Mouse (Mus musculus) adrenal gland, adult 18-20 months (tissue): ENCODE data around the gene D10Wsu102e. TPM values are rescaled to one million over a fixed set of nuclear protein-coding genes. Genes with fewer than 3 reads are reported as not detected.

Experiments used
- DNase-seq, 2 experiments: peaks; one replicate each; pipeline ENCODE4 v3.0.0; 2021 to 2022; ENCODE audit warnings: low spot score in 2 of 2
- total RNA-seq, 2 experiments: library from RNA; stranded (reverse); gene quantifications; 1 replicate in 1 of 2; 2 replicates in 1 of 2; pipeline ENCODE4 v1.2.3; 2021

The D10Wsu102e gene
- total RNA-seq, 2 experiments from 2014 or later, result 0.73 to 0.74 TPM

- DNase-seq, result peak; percentile 63 to 70
Measured at GRCm38 (mm10) chr10:83533910-83534283, 173.9 kb downstream of the D10Wsu102e start, which contains the start of gene Aldh1l2. TSS of gene Aldh1l2 (minus strand) at chr10:83534140.

DNA sequence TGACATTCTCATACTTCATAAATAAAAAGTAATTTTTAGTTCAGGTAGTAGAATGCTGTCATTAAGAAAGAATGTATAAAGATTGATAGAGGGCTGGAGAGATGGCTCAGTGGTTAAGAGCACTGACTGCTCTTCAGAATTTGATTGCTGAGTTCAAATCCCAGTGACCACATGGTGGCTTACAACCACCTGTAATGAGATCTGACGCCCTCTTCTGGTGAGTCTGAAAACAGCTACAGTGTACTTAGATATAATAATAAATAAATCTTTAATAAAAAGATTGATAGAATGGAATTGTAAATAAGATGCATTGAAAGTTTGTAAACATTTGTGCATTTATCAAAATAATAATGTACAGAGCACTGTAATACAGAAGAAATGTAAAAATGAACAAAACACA lies 176.4 kb downstream of the D10Wsu102e start:
- DNase-seq, result no peak

Other genes with a start within 250 kb of the D10Wsu102e start
- gene Slc41a2, start 22.3 kb upstream of the D10Wsu102e start, total RNA-seq, result 1 to 10 TPM; 8.3 to 9.6 TPM
- gene Aldh1l2, start 173.9 kb downstream of the D10Wsu102e start, total RNA-seq, result under 1 TPM; 0.32 to 0.80 TPM
- gene Washc4, start 183.5 kb downstream of the D10Wsu102e start, total RNA-seq, result 10 to 100 TPM; 27.0 to 27.6 TPM